Mouse (Mus musculus) adrenal gland, adult (tissue): ENCODE measurements around the gene H13.
A peak's percentile ranks its signal among the peaks of the same experiment; 100 is the strongest.
"Not testable (repeated sequence)": the region's sequence is repeated elsewhere in the genome, so short reads cannot be mapped to it uniquely, and the experiment has no call there.

Experiments
- DNase-seq, 2 experiments: peaks; one replicate each; pipeline ENCODE4 v3.0.0; 2022 to 2023; ENCODE audit warnings: low spot score in 1 of 2; ENCODE audit not compliant: inconsistent age in 2 of 2

Gene H13

DNA sequence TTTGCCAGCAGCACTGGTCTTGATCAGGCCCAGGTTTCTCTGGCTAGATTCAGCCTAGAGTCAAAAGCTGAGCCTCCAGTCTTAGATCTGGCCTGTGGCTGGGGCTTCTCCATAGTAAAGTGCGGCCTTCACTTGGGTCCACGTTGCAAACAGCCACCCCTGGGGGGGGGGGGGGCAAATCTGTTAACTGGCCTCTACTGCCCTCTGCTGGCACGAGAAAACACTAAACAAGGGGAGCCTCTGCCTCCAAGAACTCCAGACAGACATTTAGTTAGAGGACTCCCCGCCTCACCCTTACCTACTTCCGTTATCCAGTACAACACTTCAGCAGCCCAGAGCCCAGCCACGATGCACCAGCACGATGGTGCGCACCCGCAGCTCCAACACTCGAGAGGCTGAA lies 11.9 kb upstream of the H13 start:
- DNase-seq, result peak in 1 of 2 experiments; percentile 71

DNA sequence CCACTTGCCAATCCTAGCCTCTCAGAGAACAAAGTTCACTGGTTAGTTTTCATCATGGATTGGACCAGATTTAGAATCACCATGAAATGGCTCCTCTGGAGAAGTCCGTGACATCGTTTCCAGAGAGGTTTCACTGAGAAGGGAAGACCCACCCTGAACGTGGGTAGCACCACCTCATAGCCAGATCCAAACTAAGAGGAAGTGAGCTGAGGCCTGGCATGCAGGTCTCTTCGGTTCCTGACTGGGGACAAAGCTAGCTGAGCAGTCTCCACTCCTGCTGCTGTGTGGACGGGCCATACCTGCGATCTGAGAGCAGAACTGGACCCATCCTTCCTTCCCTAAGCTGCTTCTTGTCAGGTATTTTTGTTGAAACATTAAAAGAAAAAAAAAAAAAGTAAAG lies 8.1 kb upstream of the H13 start:
- DNase-seq, result no peak

DNA sequence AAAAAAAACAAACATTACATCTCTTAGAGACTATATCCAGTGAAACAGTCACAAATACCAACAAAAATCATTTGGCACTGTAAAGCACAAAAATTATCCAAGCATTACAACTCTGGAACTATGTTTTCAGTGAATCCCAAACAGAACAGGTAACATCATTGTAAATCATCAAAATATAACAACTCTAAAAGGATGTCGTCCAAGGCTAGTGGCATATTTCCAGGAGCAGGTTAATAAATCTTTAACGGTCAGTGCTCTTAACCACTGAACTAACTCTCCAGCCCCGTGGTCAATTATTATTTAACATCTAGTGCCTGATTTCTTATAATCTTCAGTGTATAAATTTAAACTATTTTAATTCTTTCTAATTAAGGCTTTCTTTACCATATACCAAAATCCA lies 3.1 kb upstream of the H13 start:
- not testable (repeated sequence) for DNase-seq

DNA sequence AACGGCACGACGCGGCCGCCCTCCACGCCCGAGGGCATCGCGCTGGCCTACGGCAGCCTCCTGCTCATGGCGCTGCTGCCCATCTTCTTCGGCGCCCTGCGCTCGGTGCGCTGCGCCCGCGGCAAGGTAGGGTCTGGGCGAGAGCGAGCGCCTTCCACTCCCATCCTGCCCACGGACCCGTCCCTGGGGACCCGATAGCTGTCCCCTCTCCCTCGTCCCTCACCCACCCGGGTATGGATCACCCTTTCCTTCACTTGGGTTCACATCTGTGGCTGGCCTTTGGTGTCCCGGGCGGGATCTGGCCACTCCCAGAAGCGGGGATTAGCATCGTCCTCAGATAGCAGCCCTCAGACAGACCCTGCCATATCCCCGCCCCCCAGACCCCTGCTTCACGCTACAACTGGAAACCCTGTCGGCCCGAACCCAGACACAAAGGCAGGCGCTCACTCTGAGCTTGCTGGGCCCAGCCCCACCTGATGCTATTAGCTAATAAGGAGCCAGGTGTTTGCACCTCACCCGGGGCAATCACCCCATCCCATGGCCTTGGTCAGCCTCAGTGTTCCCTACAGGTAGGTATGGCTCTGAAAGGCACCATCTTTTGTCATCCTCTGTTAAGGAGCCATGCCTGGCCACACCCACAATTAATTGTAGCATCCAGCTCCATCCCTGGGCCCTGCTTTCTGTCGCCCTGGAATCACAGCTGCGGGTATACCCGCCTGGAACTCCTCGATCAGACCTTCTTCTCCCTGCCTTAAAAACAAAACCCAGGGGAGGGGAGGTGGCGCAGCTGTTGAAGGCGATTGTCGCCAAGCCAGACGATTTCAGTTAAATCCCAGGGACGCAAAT lies 601 bp downstream of the H13 start:
- DNase-seq, result peak; percentile 38 to 70

DNA sequence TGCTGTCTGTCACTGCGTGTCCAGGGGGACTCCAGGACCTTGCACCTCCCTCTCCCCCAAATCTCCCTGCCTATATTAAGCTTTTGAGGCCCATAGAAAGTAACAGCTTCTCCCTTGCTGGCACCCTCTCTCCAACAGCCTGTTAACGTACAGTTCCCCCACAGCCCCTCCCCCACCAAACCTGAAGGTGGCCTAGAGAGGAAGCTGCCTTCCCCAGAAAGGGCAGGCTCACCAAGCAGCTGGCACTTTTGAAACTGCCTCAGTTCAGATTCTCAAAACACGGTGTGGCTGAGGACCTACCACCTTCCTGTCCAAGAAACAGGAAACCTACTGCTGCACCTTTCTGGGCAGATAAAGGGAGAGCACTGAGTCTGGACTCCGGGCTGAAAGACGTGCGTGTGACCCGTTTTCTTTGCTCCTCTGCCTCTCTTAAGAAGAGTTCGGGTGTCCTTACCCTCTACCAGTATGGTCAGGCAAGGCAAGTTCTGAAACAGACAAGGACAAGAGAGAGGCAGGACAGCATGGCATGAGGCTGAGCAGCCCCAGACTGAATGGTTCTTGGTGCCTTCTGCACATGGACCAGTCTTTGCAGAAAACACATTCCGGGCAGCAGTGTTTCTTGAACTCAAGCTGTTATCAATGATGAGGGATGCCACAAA lies 1.9 kb downstream of the H13 start:
- peak; percentile 33 to 65 for DNase-seq

DNA sequence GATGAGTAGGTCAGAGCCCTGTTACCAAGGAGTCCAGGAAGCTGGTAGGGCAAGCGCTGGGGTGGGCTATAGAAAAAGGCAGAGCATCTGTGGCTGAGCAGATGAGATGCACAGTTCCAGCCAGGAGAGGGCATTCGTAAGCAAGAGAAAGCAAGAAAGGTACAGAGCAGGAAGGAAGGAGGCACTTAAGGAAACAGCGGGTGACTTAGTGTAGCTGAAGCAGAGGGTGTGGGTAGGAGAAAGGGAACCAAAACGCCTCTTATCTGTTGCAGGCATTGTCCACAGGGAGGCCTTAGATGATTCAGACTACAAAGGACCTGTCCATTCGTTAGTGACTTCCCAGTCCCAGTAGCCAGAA lies 2.4 kb downstream of the H13 start:
- DNase-seq, result peak; percentile 49 to 74

DNA sequence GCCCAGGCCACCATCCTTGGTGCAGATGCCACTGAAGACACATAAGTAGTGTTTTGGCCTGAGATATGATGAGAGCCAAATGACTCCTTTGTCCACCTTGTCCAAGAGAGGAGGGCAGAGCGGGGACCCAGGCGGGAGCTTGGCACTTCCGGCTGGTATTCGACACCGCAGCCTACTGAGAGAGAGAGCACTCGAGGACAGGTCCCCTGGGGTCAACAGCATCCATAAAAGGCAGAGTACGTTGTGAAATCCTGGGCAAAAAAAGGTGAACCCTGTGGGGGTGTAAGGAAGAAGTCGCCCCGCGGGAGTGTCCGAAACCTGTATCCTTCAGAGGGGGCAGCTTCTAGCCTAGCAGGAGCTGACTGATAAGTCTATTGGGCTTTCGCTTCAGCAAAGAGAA lies 2.9 kb downstream of the H13 start:
- peak in 1 of 2 experiments; percentile 61 for DNase-seq

DNA sequence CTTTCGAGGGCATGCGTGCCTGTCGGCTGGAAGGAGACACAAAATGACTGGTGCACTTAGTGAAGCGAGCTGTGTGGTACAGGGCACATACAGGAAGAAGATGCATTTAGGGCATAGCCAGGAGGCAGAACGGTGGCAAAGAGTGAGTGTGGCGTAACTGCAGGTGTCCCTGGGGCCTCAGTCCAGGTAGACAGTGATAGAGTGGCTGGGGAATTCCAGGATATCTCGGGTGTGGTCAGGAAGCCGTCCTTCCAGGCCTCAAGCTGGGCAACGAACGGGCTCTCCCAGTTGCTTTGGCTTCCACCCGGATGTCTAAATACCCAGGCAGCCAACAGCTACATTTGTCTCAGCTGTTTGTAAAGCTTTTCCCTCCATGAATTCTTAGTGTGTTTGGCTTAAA lies 4.9 kb downstream of the H13 start:
- DNase-seq, result peak in 1 of 2 experiments; percentile 32

DNA sequence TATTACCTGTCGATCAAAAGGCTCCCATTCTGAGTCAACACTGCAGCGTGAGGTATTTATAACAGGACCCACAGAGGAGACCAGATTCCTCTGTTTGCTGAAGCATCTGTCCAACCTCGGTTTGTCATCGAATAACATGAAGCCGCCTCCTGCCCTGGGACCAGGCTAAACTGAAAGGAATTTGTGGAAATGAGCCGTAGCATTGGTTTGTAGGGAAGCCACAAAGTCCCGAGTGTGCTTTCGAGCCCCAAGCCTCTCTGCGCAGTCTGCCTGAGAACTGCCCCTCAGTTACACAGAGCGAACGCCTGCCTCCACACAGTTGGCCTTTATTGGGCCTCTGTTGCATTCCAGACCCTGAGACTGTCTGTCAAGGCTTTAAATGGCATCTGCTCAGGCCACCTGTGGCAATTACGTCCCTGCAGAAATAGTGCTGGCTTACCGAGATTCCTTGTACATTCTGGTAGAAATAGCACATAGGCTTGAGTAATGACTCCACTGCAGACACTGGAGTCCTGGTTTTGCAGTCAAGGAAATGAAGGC lies 6.1 kb downstream of the H13 start:
- DNase-seq, result no peak

DNA sequence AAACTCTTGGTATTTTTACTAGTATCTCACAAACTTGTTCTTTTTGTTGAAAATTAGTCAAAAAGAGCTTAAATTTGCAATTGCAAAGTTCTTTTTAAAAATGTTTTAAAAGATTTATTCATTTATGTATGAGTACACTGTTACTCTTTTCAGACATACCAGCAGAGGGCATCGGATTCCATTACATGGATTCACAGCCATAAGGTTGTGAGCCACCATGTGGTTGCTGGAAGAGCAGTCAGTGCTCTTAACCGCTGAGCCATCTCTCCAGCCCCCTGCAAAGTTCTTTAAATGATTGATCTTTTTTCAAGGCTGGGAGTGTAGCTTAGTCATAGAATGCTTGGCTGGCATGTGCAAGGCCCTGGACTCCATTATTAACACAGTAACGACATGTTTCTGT lies 9.0 kb downstream of the H13 start:
- peak; percentile 49 to 75 for DNase-seq

DNA sequence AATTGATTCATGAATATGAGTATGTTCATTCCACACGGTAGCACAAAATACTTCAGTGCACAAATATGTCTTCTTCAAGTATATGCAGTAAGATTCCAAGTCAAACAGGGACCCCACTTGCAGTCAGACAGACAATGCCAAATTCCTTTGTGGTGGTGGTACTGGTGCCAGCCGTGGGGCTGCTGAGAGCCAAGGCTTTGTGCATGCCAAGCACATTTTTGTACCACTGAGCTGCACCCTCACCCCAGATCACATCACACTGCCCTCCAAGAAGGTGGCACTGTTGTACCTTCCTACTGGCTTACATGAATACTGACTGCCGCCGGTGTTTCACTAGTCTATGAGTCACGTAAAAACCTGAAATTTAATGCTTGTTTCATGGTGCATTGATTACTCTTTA lies 9.7 kb downstream of the H13 start:
- no peak for DNase-seq

DNA sequence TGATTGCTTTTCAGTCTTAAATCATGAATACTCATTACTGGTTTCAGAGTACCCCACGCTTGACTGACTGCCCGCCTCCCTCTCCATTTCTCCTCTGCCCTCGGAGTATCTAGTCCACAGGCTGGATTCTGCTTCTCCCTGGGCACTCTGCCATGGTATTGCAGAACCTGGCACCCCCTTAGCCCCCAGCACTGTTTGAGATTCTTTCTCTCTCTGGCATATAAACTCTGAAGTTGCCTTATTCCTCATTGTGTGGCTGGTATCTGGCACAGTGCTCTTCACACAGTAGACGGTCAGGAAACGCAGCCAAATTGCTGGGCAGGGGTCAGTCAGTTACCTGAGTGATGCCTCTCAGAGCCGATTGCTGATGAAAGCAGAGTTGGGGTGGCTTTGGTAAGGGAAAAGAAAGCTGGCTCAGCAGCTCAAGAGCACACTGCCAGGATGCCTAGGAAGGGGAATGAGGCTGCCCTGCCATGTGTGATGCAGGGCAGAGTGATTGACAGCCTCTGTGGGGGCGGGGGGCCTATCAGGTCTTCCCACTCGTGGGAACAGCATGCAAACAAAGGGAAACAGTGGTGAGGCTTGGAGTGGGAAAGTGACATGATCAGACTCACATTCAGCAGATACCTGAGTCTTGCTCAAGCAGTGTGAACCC lies 10.6 kb downstream of the H13 start:
- no peak for DNase-seq

DNA sequence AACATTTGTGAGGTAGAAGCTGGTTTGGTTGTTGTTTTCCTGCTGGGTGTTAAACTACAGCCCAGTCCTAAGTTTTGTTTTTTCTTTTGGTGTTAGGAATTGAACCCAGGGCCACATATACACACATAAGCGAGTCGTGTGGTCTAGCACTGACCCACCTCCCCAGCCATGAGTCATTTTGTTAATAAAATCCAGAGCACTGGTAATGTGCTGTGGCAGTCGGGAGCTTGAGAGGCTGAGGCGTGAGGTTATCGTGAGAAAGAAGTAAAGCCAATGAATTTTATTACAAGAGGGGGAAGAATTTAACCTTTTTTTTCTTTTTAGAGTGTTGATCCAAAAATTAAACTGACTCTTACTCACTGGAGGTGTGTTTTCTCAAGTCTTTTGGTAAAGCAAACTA lies 13.8 kb downstream of the H13 start:
- no peak for DNase-seq

DNA sequence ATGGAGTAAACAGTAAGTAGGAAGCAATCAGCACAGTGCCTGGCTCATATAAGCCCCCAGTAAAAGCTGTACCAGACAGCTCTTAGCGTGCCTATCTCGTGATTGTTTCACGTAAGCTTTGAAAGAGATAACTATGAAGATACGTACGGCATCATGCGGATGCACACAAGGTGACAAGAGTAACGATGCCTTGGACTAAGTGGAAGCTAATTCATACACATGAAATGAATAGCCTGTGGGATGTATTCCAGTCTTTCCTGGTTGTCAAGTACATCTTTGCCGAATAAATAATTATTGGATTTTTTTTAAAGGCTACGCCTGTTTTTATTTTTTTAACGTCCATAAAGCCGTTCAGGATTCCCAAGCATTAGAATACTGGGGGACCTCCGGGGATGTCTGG lies 17.1 kb downstream of the H13 start:
- DNase-seq, result no peak

DNA sequence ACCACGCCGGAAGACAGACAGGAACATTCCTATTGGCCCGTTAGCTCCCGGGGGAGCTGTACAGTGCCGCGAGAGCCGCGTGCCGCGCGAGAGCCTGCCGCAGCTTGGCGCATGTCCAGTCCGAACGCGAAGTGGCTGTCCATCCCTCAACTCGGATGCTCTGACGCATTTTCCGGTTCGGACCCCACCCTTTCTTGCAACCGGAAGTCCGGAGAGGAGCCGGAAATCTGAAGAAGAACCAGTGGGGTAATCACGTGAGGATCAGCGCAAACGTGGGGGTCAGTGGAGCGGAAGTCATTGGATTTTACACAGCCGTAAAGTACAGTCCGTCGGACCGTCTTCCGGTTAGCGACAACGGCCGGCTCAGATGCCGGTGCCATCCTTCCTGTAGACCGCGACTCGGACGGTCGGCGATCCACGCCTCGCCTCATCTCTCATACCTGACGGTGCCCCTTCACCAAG lies 17.6 kb downstream of the H13 start, which contains the start of gene Mcts2:
Mcts2 (plus strand) TSS at position 230 of the 462 bp plus-strand sequence.
- DNase-seq, result peak; percentile 95 to 96

DNA sequence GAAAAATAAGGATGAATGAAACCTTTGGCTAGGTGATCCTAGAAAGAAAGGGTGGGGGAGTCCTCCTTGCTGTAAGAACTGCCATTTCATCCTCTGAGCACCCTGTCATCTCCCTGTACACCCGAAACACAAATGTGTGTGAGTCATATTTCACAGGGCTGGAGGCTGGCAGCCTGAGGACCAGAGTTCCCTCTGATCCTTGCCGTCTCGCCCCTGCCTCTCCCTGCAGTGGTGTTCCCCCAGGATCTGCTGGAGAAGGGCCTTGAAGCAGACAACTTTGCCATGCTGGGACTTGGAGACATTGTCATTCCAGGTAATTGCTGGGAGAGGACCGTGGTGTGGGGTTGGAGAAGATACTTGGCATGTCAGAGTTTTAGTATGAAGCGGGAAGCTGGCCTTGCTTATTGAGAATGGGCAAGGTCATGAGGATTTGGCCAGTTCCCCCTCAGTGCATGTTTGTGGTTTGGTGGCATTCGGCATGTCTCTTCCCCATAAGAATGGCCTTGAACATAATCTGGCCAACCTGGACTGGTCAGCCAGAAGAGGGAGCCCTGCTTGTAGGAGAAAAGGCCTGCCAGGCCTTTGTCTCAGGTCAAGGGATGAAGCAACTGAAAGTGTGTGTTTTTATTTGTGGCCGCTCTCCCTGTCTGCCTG lies 22.4 kb downstream of the H13 start:
- DNase-seq, result peak; percentile 82 to 92

DNA sequence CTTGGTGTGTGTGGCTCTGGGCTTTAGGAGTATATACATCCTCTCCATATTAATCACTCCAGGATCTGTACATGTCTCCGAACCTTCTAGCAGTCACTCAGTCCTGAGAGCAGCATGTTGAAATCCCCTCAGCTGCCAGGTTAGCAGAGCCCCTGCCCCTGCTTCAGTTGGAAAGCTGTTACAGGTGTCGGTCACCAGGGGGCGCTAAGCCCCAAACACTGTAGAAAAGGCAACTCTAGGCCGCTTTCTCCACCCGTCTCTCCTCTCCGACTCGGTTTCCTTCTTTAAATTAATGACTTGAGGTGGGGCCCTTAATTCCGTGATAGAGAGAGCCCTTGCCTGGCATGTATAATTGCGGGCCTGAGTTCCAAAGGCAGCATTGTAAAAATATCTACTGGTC lies 24.0 kb downstream of the H13 start:
- DNase-seq, result peak; percentile 74 to 91

DNA sequence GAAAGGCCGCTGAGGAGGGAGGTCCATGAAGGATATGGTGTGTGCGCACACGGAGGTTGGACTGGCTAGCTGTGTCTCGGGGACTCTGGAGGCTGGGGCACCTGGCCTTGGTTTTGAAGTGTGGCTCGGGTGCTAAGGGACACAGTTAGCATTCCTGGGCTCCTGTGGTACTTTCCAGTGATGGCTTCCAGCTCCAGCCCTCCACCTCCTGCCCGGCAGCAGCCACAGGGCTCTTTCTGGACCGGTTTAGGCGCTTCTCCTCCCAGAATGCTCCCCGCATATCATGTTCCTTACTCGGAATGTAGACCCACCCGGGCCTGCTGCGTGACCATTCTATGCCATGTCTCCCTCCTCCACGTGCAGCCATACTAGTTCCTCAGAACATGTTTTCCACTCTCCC lies 24.5 kb downstream of the H13 start:
- DNase-seq, result no peak

DNA sequence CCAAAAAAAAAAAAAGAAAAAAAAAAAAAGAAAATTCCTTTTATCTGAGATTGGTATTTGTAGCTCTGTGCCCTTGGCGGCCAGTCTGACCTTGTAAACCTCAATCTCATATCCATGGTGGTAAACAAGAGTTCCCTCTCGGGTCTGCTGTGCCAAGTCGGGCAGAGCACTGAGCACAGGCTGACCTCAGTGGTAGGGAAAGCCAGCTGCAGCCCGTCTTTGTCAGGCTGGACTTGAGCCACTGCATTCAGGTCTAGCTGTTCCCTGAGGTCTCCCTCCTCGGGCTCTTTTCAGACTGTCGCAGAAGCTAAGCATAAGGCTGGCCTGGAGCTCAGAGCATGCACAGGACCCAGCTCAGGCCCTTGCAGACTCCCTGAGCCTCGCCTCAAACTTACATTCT lies 25.4 kb downstream of the H13 start:
- peak; percentile 90 for DNase-seq

DNA sequence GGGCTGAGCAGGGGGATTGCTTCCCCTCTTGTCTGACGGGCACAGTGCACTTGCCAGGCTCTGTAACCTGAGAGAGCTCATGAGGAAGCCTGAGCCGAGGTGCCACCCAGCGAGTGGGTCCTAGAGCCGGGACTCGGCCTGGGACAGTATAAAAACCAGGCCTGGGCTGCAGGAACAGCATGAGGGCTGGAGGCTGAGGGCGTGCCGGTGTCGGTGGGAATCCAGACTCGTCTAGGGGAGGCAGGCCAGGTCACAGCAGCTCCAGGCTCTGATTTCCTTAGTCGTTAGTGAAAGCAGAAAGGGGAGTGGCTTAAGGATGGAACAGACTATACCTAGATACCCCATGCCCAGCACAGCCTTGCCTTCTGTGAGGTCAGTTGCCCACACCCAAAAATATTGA lies 26.8 kb downstream of the H13 start:
- DNase-seq, result no peak

DNA sequence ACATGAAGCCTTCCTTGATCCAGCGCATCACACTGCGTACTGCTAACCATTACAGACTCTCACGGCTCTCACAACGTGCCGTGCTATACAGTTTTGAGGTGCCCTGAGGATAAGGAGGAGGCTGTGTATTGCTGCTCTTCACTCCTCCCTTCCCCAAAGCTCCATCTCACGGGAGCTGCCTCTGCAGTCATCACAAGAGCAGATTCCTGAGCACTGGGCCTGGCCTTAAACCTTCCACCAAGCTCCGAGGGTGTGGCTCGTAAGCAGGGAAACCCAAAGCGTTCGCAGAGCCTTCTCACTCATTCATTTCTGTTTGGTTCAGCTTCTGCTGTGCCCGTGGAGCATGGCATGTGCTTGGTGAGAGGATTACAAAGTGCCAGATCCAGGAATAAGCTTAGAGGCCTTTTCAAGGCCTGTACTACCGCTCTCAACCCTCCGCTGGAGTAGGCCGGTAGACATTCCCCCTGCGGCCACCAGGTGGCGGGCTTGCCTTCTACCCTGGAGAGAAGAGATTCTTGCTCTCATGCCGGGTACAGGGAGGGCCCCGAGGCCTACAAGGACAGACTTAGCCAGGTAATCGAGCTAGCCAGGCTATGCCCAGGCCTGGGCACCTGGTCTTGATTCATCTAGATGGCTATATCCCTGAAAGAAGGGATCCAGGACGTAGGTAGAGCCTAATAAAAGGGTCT lies 27.4 kb downstream of the H13 start:
- DNase-seq, result peak; percentile 91 to 98
